Mouse (Mus musculus) spleen, adult 2 months (tissue): ENCODE measurements around the gene Med25.

Source experiments
- CTCF ChIP-seq: fragments of 200-500 bp; IDR thresholded peaks from 2 replicates; pipeline ENCODE4 v1.5.1; 2011; ENCODE audit warnings: mild to moderate bottlenecking, inconsistent platforms; ENCODE audit not compliant: insufficient read depth, insufficient read length, insufficient replicate concordance; ENCODE audit errors: extremely low read depth
- POLR2A ChIP-seq: fragments of 200-500 bp; IDR thresholded peaks from 2 replicates; pipeline ENCODE4 v1.6.1; 2011; ENCODE audit warnings: low read depth, low read length, inconsistent platforms

- TF ChIP-seq POLR2A, result no peak
- no peak for TF ChIP-seq CTCF
Observed at GRCm38 (mm10) chr7:44919127-44919526, 26.6 kb upstream of the Med25 start.
